Mouse (Mus musculus) liver, embryonic 14.5 days (tissue): ENCODE data around the gene Krtap5-5.
"Not testable (repeated sequence)": the region's sequence is repeated elsewhere in the genome, so short reads cannot be mapped to it uniquely, and the experiment has no call there.

Experiments
- CTCF ChIP-seq: IDR thresholded peaks from 2 replicates; pipeline ENCODE4 v1.5.1; 2016; ENCODE audit warnings: antibody characterized with exemption, low read depth, control low read depth
- EP300 ChIP-seq: IDR thresholded peaks from 2 replicates; pipeline ENCODE4 v1.6.1; 2016; ENCODE audit warnings: antibody characterized with exemption, low read depth

GRCm38 (mm10) chr7:142278183-142278582 lies 48.4 kb upstream of the Krtap5-5 start:
- TF ChIP-seq EP300: not testable (repeated sequence)
- peak; percentile 75 for TF ChIP-seq CTCF
